Mouse (Mus musculus) frontal cortex, postnatal 10 days (tissue): ENCODE measurements around the gene Adssl1.

Source experiments
- DNase-seq, 2 experiments: peaks; one replicate each; pipeline ENCODE4 v3.0.0; 2022; ENCODE audit warnings: low spot score in 2 of 2, mixed read lengths in 1 of 2

Gene Adssl1

DNA sequence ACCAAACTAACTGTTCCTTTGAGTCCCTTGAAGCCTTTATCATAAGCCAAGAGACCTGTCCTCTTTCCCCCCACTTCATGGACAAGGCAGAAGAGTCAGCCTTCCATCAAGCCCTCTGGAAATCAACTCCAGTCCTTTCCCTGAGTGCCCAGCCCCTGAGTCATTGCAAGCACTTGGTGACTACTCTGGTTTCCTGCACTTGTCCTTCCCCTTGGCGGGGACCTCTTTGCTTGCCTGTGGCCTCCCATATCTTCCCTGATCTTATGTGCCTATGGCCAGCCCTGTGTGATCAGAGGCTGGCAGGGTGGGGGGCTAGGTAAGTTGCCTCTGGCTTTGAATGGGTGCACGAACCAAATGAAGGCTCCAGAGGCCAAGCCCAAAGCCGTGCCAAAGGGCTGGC, 2.1 kb downstream of the Adssl1 start:
- DNase-seq, result no peak

DNA sequence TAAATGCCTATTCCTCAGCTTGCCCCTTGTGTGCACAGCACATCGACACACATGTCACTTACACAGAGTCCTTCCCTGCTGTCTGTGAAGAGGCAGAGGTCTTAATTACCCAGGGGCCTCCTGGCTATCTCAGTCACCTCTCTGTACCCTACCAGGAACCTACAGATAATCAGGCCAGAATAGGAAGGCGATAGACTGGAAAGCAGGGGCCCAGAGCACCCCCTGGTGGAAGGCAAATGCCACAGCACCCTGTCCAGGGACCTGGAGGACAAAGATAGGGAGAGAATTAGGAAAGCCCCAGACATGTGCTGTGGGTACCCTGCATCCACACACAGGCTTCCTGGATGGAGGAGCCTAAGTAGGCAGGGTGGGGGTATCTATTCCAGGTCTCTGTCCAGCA, 3.9 kb downstream of the Adssl1 start:
- peak in 1 of 2 experiments; percentile 71 for DNase-seq

DNA sequence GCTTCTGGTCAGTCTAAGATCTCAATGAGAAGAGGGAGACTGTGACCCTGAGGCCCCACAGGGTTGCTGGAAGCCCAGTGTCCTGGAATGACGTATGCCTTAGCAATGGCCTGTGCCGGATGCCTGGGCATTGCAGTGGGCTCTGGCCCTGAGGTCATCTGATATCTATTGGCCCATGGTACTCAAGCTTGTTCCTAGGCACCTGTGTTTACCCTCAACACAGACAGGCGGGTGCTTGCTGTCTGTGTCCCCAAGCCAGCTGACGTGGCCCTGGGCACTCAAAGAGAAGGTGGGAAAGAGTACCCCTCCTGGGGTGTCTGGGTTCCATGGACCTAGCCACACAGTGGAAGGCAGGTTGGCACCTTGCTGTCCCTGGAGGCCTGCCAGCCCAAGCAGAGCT, 5.9 kb downstream of the Adssl1 start:
- DNase-seq, result no peak

DNA sequence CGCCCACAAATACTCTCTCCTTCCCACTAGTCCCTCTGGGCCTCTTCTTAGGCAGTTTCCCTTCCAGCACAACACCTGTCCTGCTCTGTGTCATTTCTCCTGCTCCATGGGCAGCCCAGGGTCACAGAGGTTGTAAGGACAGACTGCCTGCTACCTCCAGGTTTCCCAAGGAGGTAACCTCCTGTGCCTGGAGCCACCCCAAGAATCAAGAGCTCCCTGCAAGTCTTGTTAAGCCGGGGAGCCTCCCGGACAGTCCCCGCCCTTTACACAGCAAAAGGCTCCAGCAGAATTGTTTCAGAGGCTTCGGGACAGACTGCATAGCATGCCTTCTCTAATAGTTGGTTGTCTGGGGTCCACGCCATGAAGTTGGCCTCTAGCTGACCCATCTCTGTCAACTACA, 6.6 kb downstream of the Adssl1 start:
- no peak for DNase-seq

DNA sequence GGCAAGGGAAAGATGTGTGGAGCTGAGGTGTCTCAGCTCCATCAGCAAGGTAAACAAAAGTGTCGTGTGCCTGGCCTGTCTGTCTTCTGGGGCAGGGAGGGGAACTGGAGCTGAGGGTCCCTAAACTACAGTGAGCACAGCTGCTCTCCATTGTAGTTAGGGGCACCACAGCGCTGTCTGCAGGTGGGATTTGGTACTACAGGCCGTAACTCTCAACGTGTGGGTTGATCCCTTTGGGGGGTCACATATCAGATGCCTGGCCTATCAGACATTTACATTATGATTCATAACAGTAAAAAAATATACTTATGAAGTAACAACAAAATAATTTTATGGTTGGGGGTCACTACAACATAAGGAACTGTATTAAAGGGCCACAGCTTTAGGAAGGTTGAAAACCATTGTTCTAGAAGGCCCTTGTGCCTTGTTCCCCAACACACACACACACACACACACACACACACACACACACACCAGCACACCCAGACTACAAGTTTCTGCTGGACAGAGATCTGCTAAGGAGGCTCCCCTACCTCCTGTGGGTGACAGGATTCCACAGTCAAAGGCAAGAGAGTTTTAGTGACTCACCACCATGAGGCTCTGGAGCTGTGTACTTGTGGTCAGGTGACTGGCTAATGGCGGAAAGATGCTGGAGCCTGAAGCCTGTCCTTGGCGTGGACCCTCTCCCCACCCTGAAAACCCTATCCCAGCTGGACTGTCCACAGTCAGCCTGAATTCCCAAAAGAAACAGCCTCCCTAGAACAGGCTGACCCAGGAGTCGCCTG, 7.4 kb downstream of the Adssl1 start:
- no peak for DNase-seq

DNA sequence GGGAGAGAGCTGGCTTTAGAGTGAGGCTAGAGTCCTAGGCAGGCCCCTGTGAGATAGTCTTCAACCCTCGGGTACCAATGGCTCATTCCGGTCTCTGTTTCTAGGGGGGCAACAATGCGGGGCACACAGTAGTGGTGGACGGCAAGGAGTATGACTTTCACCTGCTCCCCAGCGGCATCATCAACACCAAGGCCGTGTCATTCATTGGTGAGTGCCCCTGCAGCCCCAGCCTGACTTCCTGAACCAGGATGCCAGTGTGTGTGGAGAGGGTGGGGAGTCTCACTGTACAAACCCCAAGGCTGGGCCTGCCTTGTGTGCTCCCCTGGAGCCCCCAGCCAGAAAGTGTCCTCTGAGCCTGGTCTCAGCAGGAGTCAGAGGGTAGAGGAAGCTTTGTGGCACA, 8.4 kb downstream of the Adssl1 start:
- no peak for DNase-seq

DNA sequence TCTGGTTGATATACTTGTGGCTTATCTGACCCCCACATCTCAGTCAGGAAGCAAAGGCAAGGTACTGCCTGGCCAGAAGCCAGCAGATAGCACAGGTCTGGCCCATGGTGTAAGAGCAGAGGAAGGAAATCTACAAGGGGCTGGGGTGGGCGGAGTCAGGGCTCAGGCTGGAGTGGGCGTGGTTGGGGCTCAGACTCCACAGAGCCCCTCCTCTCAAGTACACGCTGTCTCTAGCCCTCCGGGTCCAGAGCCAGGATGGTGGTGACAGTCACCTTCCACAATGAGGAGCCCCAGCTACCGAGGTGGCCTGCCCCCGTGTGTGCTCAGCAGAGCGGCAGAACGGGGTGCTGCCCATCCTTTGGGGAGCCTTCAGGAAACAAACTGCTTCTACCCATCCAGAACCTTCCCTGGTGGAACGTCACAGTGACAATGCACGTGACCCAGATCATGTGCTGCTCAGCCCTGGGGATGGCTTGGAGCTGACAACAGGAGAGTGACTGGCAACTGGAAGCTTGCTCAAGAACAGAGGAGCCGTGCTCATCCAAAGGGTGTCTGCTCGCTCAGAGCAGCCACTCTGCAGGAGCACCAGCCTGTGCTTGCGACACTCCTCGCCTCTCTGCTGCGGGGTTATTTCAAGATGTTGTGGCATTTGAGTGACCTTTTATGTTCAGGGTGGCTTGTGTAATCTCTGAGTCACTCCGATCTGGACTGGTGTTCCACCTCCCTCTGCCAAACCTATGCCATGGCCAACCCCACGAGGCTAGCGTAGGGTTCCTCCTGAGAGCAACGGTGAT, 9.3 kb downstream of the Adssl1 start:
- DNase-seq, result no peak

DNA sequence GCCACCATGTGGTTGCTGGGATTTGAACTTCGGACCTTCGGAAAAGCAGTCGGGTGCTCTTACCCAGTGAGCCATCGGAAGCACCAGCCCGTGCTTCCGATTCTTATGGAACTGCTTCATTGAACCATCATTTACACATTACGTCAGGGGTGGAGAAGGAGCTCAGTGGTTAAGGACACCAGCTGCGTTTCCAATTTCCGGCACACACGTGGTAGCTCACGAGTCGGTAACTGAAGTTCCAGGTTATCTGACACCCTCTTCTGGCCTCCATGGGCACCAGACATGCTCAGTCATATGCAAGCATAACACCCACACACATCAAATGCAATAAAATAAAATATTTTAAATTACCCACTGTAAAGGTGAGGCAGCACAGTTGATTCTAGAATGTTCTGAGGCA, 10.2 kb downstream of the Adssl1 start:
- no peak for DNase-seq

DNA sequence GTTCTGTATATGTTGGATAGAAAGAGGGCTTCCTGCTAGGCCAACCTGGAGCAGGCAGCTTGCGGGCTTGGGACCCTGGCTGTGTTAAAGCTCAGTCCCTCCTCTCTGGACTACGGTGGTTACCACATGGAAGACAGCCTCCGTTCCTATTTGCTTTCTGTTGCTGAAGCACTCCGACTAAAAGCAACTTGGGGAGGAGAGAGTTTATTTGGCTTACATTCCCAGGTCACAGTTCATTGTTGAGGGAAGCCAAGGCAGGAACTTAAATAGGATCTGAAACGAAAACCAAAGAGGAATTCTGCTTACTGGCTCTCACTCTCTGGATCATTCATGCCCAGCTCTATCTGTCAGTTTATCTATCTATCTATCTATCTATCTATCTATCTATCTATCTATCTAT, 11.0 kb downstream of the Adssl1 start:
- DNase-seq, result no peak

DNA sequence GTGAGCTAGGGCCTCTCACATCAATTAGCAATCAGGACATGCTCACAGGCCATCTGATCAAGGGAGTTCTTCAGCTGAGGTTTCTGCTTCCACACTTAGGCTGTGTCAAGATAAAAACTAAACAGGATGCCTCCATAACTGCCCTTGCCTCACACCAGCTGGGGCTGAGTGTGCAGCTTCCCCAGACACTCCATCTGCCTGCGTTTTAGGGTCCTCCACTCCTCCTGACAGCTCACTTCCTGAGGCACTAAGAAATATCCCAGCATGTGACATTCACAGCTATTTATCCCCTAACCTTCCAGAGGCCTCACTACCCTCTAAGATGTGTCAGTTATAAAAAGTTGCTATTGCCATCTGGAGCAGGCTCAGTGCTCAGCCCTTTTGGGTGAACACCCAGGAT, 11.6 kb downstream of the Adssl1 start:
- DNase-seq, result no peak

DNA sequence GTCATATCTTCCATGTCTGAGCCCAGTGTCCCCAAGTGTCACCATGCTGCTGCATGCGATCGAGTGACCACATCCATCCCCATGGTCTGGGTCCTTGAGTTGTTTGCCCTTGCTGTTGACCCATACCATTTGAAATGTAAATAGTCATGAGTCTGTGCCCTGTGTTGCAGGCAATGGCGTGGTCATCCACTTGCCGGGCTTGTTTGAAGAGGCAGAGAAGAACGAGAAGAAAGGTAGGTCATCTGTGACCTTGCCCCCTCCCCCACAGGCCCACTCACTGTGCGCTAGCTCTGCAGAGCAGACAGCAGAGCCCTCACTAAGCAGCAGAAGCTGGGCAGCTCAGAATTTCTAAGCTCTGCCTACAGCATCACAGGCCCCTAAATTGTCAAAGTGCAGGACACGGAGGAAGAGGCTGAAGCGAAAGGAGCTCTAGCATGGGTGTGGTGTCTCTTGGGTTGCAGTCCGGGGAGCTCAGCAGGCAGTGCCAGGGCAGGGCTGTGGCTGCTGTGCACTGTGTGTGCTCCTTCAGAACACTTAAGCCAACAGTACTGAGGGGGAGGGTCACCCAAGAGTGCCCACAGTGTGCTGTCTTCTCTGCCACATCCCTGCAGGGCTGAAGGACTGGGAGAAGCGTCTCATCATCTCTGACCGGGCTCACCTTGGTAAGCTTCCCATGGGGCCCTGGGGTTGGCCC, 12.4 kb downstream of the Adssl1 start:
- DNase-seq, result no peak

DNA sequence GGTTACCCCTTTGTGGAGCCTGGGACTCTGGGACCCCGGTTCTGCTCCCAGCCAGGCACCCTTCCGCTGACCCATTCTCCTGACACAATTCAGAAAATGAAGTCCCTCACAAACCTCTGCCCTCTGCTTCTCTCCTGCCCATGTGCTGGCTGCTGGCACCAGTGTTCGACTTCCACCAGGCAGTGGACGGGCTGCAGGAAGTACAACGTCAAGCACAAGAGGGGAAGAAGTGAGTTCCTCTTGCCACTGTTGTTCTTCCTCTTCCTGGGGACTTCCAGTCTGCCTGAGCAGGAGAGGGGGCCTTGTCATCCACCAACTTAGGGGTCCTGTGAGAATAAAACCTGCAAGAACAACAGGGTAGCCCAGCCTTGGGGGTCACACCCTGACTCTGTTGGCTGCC, 13.1 kb downstream of the Adssl1 start:
- no peak for DNase-seq

DNA sequence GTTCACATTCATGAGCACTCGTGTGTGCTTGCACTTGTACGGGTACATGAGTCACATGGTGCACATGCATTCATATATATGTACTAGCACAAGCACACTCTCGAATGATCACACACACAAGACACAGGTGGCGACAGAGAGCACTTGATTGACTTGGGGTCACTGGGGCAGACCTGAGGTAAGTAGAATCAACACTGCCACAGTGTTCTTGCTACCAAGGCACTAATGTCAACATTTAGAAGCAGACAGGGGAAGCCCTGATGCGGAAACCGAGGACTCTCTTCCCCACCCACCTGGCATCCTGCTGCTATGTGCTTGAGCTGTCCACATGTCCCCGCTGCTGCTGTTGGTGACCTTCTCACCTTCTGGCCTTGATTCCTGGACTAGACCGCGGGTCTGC, 13.8 kb downstream of the Adssl1 start:
- DNase-seq, result no peak

DNA sequence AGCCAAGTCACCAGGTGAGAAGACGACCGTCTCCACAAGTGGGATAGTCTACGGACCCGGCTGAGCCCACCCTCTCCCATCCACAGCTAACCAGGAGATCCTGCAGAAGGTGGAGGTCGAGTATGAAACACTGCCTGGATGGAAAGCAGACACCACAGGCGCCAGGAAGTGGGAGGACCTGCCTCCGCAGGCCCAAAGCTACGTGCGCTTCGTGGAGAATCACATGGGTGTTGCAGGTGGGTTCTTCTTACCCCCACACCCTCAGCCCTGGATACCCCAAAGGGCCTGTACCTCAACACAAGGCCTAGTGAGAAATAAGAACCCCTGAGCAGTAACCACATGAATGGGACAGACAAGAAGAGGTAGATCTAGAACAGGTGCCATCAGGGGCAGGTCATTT, 19.7 kb downstream of the Adssl1 start:
- no peak for DNase-seq

DNA sequence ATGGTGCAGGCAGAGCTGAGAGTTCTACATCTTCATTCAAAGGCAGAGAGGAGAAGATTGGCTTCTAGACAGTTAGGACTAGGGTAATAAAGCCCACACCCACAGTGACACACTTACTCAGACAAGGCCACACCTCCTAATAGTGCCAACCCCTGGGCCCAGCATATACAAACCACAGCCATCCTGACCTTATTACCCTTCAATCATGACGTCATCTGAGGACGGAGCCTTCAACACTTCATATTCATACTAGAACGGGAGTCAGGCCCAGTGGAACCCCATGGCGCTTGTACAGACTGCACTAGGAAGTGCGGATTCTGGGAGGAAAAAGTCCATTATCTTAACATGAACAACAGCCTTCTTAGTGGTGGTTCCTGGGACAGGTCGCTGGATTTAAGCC, 23.3 kb downstream of the Adssl1 start:
- no peak for DNase-seq

DNA sequence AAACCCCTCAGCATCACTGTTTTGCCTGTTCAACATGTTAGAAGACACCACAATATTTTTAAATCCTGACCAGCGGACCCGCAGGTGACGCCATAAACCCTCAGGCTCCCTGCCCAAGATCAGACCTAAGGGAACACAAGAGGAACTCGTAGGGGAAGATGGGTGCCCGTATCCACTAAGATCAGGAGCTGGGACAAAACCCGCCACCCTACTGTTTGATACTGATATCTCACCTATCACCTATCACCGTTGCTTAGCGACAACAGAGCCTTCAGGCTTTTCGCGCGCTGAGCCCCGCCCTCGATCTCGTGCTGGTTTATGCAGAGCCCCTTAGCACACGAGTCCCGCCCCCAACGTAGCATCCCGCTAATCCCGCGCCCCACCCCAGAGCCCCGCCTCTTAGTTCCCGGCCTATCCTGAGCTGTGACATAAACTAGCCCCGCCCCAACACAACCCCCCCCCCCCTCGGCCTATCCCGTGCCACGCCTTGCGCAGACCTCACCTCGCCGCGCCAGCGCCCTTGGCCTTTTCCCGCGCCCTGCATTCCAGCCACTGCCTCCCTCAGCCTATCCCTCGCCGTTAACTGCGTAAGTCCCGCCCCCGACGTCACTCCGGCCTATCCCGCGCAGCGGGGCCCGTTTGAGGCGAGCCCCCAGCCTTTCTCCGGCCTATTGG, 24.5 kb downstream of the Adssl1 start, which contains the start of gene Siva1:
Gene Siva1, plus strand, starts transcription at position 500 of the 675 bp plus-strand sequence.
- DNase-seq, result peak; percentile 96 to 98

DNA sequence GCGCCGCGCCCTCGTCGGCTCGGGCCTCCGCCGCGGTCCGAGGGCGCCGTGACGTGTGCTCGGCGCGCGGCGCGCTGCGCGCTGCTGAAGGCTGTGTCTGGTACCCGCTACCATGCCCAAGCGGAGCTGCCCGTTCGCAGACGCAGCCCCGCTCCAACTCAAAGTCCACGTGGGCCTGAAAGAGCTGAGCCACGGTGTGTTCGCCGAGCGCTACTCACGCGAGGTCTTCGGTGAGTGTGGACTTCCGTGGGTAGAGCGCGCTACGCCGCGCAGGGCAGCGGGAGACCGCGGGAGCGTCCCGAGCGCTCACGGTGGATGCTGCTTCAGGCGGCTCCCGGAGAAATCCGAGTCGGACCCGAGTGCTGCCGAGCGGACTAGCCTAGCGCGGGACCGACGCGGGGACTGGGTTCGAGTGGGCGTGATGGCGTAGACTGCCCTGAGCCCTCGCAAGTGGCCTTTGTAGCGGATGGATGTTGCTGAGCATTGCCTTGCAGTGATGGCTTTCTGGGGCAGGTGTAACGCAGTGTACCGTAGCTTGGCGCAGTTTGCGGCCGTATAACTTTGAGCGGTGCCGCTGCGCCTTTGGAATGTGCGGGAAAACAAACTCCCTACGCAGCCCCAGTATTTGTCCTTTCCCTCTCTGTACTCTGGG, 25.1 kb downstream of the Adssl1 start:
- DNase-seq, result no peak

DNA sequence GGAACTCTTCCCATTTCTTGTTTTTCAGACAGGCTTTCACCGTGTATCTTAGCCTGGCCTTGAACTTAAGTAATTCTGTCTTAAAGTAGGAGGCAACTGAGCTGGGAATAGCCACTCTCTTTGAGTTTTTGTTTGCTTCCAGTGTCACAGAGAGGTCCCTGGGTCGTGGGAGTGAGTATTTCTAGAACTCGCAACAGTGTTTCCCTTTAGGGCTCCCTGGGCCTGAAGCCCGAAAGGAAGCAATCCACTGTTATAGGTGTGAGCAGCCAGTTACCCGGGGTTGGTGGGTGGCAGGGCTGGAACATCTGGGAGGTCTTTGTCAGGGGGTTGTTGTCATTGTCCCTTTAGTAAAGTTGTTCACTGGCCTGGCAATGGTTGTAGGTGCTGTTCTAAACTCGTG, 26.3 kb downstream of the Adssl1 start:
- no peak for DNase-seq

DNA sequence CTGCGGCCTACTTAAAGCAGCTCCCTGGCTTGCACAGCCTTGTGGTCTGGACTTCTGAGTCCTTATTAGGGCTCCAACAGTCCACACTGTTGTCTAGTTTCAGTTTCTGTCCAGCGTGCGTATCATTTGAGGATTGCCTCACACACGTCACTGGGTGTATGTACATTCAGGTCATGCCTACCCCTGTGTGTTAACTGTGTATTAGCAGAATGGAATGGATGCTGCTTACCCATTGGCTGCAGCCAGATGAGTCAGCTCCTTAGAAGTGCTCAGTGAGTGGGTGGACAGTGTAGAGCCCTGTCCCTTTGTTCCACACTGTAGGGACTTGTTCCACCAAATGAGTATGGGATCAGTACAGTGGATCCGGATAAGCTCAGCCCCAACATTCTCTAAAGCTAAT, 28.2 kb downstream of the Adssl1 start:
- DNase-seq, result no peak

DNA sequence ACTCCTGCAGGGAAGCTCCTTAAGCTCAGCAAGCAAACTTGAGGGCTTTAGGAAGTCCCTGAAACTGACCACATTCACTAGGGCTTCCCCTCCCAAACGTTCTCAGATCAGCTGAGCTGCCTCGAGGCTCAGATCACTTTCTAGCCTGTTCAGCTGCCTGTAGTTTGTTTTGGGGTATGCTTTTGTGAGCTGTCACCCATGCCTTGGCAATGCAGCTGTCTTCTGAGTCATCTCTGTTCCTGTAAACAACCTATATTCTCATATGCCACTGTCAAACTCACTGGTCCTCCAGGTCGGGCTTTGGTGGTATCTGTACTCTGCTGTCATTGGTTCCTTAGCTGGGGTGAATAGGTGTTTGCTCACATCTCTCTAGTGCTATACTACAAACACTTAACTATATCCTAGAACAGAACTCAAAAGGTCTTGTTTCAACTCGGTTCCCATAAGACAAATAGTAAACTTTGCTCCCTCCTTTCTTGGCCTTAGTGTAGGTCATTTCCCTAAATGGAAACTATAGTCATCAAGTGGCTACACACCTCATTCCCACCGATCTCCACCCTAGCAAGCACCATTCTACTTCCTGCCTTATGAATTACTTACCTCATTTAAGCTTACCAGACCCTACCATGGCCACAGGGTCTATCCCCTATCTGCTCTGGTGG, 32.1 kb downstream of the Adssl1 start:
- DNase-seq, result no peak
